7 mouse cellular contexts compared by ENCODE assay signal in the genomic region with DNA sequence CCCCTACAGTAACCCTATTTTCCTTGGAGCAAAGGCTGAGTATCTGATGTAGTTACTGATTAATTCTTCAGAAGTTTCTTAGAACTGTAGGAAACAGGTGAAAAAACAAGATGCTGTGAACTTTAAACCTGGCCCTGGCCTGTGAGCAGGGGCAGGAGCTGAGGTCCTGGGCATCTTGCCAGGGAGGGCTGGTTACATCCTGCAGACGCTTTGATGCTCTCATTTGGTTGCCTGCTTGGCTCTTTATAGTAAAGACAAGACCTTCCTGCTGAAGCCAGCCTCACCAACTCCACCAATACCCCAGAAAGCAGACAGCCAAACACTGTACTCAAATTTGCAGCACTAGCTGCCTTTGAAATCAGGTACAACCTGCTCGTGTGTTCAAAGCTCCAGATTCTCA. TPM values are rescaled to one million over a fixed set of nuclear protein-coding genes. Genes with fewer than 3 reads are reported as not detected.
A peak's percentile ranks its signal among the peaks of the same experiment; 100 is the strongest.
DNase-seq lines count a peak whose midpoint lies in the region; ATAC-seq and TF ChIP-seq lines count a peak whose summit lies in the region.

No protein-coding gene starts in this region.

- TF ChIP-seq CTCF in lung, embryonic 14.5 days (IDR thresholded peaks at IDR 0.05; ENCODE audit: low read depth): no peak
- TF ChIP-seq CTCF in lung, adult 2 months (IDR thresholded peaks at IDR 0.05; ENCODE audit: insufficient read depth, low read length): no peak
- no peak for TF ChIP-seq CTCF in brain, embryonic 14.5 days (IDR thresholded peaks at IDR 0.05; ENCODE audit: borderline replicate concordance, extremely low read depth, insufficient read depth, insufficient read length)

- no peak overlapping the region for H3K27ac ChIP-seq in lung, embryonic 14.5 days (ENCODE audit: low read depth)
- H3K27ac ChIP-seq in intestine, embryonic 15.5 days: peak overlapping the region; percentile 32; the same call in 1 of the 2 replicates

- no peak overlapping the region for H3K4me3 ChIP-seq in lung, embryonic 14.5 days (ENCODE audit: low read depth, low read length)
- H3K4me3 ChIP-seq in lung, adult 2 months (replicated peaks; ENCODE audit: extremely low read depth, low read depth, low read length): no peak overlapping the region
- no peak overlapping the region for H3K4me3 ChIP-seq in intestine, embryonic 15.5 days (replicated peaks)

- peak; percentile 54 for DNase-seq in lung, embryonic 14.5 days
- DNase-seq in lung, adult 2 months: no peak
- peak; percentile 66 for DNase-seq in brain, embryonic 14.5 days (ENCODE audit: low read depth)
- no peak for DNase-seq in left cerebral cortex, adult 8-10 months (ENCODE audit: low spot score in 2 of 2)

- H3K4me1 ChIP-seq in lung, embryonic 14.5 days (ENCODE audit: insufficient read depth): peaks cover 9% of the 10 kb centered on the region
- peaks cover 9% of the 10 kb centered on the region for H3K4me1 ChIP-seq in lung, adult 2 months (ENCODE audit: control insufficient read depth, insufficient read depth, low read length)
- H3K4me1 ChIP-seq in intestine, embryonic 15.5 days (replicated peaks): peaks cover 11% of the 10 kb centered on the region

- peak; percentile 9; the same call in 1 of the 2 replicates for ATAC-seq in lung, embryonic 14.5 days (ENCODE audit: insufficient read depth)
- ATAC-seq in intestine, embryonic 15.5 days: peak; percentile 90
- peak; percentile 63 for ATAC-seq in megakaryocyte, adult 5-6 weeks (ENCODE audit: poor library complexity, severe bottlenecking)
- no peak for ATAC-seq in frontal cortex, adult (ENCODE audit: low TSS enrichment)

- H3K4me2 ChIP-seq in lung, embryonic 14.5 days: no peak overlapping the region
- no peak overlapping the region for H3K4me2 ChIP-seq in intestine, embryonic 15.5 days (replicated peaks)

- H3K36me3 ChIP-seq in lung, embryonic 14.5 days (ENCODE audit: insufficient read depth): no peaks in the 10 kb centered on the region
- no peaks in the 10 kb centered on the region for H3K36me3 ChIP-seq in intestine, embryonic 15.5 days

- H3K9ac ChIP-seq in lung, embryonic 14.5 days: no peak overlapping the region
- H3K9ac ChIP-seq in intestine, embryonic 15.5 days: no peak overlapping the region

- no peaks in the 10 kb centered on the region for H3K9me3 ChIP-seq in lung, embryonic 14.5 days (ENCODE audit: low read depth, low read length)
- H3K9me3 ChIP-seq in intestine, embryonic 15.5 days: no peaks in the 10 kb centered on the region

- no peaks in the 10 kb centered on the region for H3K27me3 ChIP-seq in lung, embryonic 14.5 days (ENCODE audit: insufficient read depth, low read length)
- H3K27me3 ChIP-seq in intestine, embryonic 15.5 days (replicated peaks): no peaks in the 10 kb centered on the region

- TF ChIP-seq POLR2A in lung, adult 2 months (IDR thresholded peaks at IDR 0.05; ENCODE audit: borderline replicate concordance, extremely low read depth, low read depth, low read length): no peak
- TF ChIP-seq POLR2A in brain, embryonic 14.5 days (IDR thresholded peaks at IDR 0.05; ENCODE audit: borderline replicate concordance, extremely low read depth, insufficient read depth, insufficient read length, poor library complexity, severe bottlenecking): no peak

- WGBS in lung, embryonic 14.5 days: 47% methylated on average over 2 of the region's 2 CpGs
- 44% methylated on average over 2 of the region's 2 CpGs for WGBS in lung, adult 2 months
- WGBS in intestine, embryonic 15.5 days: 48% methylated on average over 2 of the region's 2 CpGs

RNA-seq across cellular contexts. Expression of a gene that starts 11.4 kb away (rescaled TPM):
- 15.5 and 16.1 TPM in 2 replicates for polyA plus RNA-seq in lung, embryonic 14.5 days (2014; fragmentation: Nextera tagmentation; extraction: Ambion mirVana)
- polyA plus RNA-seq in lung, adult 2 months (2012; rRNA removed): 33.3 and 49.1 TPM in 2 replicates
- polyA plus RNA-seq in brain, embryonic 14.5 days (2012; rRNA removed): 6.1 and 8.4 TPM in 2 replicates
- polyA plus RNA-seq in intestine, embryonic 15.5 days (2015; fragmentation: Nextera tagmentation; extraction: Ambion mirVana): 45.1 and 50.3 TPM in 2 replicates
- 0.65 and 1.2 TPM in 2 replicates for total RNA-seq in megakaryocyte, adult 5-6 weeks (2015)
- total RNA-seq in megakaryocyte, adult 5-6 weeks (2017): 0.20 and 0.51 TPM in 2 replicates
- 10 to 100 TPM; 33.0 to 39.9 (median 34.3) TPM for total RNA-seq in left cerebral cortex, adult 8-10 months (2022)

Comparison
In these comparisons a context has a peak if more than half of its experiments do, and no peak if none do; other contexts are left out.
1. DNase-seq: peak in lung, embryonic 14.5 days (single experiment) and brain, embryonic 14.5 days (single experiment); none in lung, adult 2 months (single experiment) and left cerebral cortex, adult 8-10 months (0 of 2).